Mouse (Mus musculus): ENCODE results near the gene Ppp1r36.

- TF ChIP-seq POLR2A (IDR thresholded peaks at IDR 0.05; ENCODE audit: borderline replicate concordance, insufficient read depth, low read length), result no peak
- no peak for TF ChIP-seq CTCF (IDR thresholded peaks at IDR 0.05; ENCODE audit: borderline replicate concordance, insufficient read depth, low read depth, low read length)
These were observed 46.3 kb upstream of the Ppp1r36 start for GRCm38 (mm10) chr12:76370831-76371571.

All from cerebellum, adult 2 months (tissue).